Mouse (Mus musculus): Measurements from ENCODE around the gene Sbp.

Gene Sbp

DNA sequence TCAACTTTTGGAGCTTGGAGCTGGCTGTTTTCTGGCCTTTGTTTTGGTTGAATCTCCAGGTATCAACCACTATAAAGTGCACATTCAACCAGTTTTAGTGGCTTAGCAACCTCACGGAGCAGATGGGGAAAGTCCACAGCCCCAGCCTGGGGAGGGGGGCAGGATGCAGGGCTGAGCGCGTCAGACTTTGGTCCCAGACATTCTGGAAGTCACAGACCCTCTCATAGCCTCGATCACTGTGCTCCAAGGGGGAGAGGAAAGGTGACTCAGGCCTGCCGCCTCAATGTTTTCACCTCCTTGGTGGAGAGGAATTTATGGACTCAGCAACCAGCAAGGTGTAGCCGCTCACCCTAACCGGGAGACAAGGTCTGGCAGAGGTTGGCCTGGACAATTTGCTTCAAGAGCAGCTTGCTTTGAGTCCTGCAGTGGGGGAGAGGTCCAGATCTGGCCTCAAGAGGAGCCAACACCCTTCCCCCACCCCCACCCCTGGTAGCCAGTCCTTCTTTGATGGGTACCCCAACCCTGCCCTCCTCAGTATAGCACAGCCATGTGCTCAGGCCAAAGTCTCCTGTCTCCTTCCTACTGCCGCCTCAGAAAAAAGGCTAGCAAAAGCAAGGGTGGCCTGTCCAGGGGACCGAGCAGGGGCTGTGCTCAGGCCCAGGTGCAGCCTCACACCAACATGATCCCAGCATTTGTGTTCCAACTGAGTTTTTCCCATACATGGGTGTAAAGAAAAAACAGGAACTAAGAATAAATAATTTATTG, 51.5 kb downstream of the Sbp start:
- DNase-seq: no peak

DNA sequence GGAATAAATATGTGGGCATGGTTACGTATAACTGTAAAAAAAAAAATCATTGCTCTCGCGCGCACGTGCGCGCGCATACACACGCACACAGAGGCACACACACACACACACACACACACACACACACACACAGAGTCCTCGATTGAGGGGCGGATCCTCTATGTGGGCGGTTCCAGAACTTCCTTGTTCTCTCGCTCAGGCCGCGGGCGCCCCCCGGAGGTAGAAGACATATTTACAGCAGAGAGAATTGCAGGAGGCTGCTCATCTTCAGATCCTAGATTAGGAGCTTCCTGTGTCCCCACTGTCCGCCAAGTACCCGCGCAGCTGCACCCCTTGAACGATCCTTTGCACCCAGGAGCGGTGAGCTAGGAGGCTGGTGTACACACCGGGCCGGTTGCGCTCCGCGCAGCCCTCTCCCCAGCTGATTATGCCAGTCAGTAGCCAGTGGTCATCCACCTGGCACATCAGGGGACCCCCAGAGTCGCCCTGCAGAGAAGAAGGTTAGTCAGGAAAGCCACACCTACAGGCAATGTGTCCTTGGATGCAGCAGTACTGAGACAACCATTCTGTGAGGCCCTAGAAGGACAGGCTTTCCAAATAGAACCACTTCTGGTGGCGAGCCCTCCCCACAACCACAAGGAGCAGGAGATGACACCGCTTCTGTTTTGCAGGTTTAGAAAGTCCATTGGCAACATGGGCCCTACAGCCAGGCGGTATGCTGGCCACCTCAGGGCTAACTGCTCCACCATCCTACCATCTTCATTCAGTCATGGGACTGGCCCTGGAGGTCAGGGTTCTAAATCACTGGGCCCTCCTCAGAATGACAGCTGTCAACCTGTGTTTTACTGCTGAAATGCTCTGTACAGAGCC, 52.3 kb downstream of the Sbp start:
- peak; percentile 70 to 88 for DNase-seq

DNA sequence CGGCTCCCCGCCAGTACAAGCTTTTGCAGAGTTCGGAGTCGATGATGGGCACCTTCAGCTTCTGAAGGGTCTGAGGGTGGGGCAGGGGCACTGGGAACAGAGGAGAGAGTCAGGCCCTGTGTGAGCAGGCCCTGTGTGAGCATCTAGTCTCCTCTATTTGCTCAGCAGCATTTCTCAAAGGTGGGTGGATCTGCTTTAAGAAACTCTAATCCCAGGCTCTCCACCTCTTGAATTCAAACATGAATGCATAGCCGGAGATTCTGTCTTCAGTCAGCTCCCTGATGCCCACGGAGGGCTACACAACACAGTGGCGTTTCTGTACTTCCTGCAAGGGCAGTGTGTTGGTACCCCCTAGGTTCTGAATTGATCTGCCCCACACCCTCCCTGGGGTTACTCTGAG, 53.2 kb downstream of the Sbp start:
- no peak for DNase-seq
